Mouse (Mus musculus): ENCODE data around the gene Mgat5b. TPM values are rescaled to one million over a fixed set of nuclear protein-coding genes. Genes with fewer than 3 reads are reported as not detected.
A peak's percentile ranks its signal among the peaks of the same experiment; 100 is the strongest.

The Mgat5b gene
- polyA plus RNA-seq (2015; fragmentation: Nextera tagmentation; extraction: Ambion mirVana): 30.0 and 33.0 TPM in 2 replicates

GRCm38 (mm10) chr11:116918323-116919185 lies at the start of gene Mgat5b:
Gene Mgat5b (plus strand): TSS chr11:116918863.
- Histone ChIP-seq H3K9ac (replicated peaks; ENCODE audit: low read depth, low read length) (peak within 1 kb of the TSS; percentile 99), H3K36me3 (ENCODE audit: control insufficient read depth, insufficient read depth) (no peaks in the 10 kb centered on the region), H3K4me1 (replicated peaks; ENCODE audit: control insufficient read depth, insufficient read depth, low read length) (peaks cover 50% of the 10 kb centered on the region), H3K9me3 (ENCODE audit: control insufficient read depth, low read length) (no peaks in the 10 kb centered on the region), H3K4me3 (replicated peaks; ENCODE audit: low read length) (peak within 1 kb of the TSS; percentile 78), H3K4me2 (ENCODE audit: low read length) (peak within 1 kb of the TSS; percentile 85), H3K27ac (ENCODE audit: low read length) (peak within 1 kb of the TSS; percentile 92), H3K27me3 (replicated peaks; ENCODE audit: control insufficient read depth, insufficient read depth, low read length) (no peaks in the 10 kb centered on the region; the same call in 1 of the 2 replicates)
- ATAC-seq: peak; percentile 92
- under 1% methylated on average over 70 of the region's 90 CpGs for WGBS

DNA sequence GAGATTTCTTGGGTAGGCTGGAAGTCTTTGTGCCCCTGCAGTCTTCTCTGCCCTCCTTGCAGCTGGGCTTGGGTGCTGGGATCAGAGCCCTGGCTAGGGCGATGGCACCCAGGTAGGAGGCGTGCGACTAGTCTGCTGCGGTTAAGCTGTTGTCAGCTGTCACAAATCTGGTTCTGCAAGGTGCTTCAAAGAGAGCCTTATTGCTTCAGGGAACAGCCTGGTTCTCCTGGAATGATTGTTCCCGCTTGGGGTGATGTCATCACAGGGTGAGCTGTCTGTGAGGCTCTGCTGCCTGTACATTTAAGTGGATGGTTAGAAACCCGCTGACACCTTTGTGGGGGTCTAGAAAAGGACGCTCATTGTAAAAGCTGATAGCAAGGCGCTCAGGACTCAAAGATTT lies 49.4 kb upstream of the Mgat5b start:
- peaks cover 26% of the 10 kb centered on the region for H3K36me3 ChIP-seq (ENCODE audit: control insufficient read depth, insufficient read depth)
- WGBS: 91% methylated on average over 8 of the region's 8 CpGs
- ATAC-seq: no peak

GRCm38 (mm10) chr11:116869641-116870040 lies 49.0 kb upstream of the Mgat5b start:
- no peak overlapping the region for H3K4me3 ChIP-seq (replicated peaks; ENCODE audit: low read length)
- no peaks in the 10 kb centered on the region for H3K27me3 ChIP-seq (replicated peaks; ENCODE audit: control insufficient read depth, insufficient read depth, low read length)
- no peaks in the 10 kb centered on the region for H3K4me1 ChIP-seq (replicated peaks; ENCODE audit: control insufficient read depth, insufficient read depth, low read length)
- no peak overlapping the region for H3K27ac ChIP-seq (ENCODE audit: low read length)
- H3K9me3 ChIP-seq (ENCODE audit: control insufficient read depth, low read length): no peaks in the 10 kb centered on the region
- ATAC-seq: no peak
- no peak overlapping the region for H3K9ac ChIP-seq (replicated peaks; ENCODE audit: low read depth, low read length)
- H3K4me2 ChIP-seq (ENCODE audit: low read length): no peak overlapping the region
- H3K36me3 ChIP-seq (ENCODE audit: control insufficient read depth, insufficient read depth): peaks cover 28% of the 10 kb centered on the region
- 93% methylated on average over 4 of the region's 4 CpGs for WGBS

More for the DNA sequence above, 49.4 kb upstream of the Mgat5b start:
- no peaks in the 10 kb centered on the region for H3K9me3 ChIP-seq (ENCODE audit: control insufficient read depth, low read length)
- H3K9ac ChIP-seq (replicated peaks; ENCODE audit: low read depth, low read length): no peak overlapping the region
- H3K4me3 ChIP-seq (replicated peaks; ENCODE audit: low read length): no peak overlapping the region
- H3K4me1 ChIP-seq (replicated peaks; ENCODE audit: control insufficient read depth, insufficient read depth, low read length): no peaks in the 10 kb centered on the region
- no peak overlapping the region for H3K27ac ChIP-seq (ENCODE audit: low read length)
- H3K27me3 ChIP-seq (replicated peaks; ENCODE audit: control insufficient read depth, insufficient read depth, low read length): no peaks in the 10 kb centered on the region
- H3K4me2 ChIP-seq (ENCODE audit: low read length): no peak overlapping the region

GRCm38 (mm10) chr11:116871538-116871937 lies 47.1 kb upstream of the Mgat5b start:
- Histone ChIP-seq H3K9ac (replicated peaks; ENCODE audit: low read depth, low read length) (no peak overlapping the region), H3K27me3 (replicated peaks; ENCODE audit: control insufficient read depth, insufficient read depth, low read length) (no peaks in the 10 kb centered on the region), H3K4me2 (ENCODE audit: low read length) (no peak overlapping the region), H3K4me1 (replicated peaks; ENCODE audit: control insufficient read depth, insufficient read depth, low read length) (no peaks in the 10 kb centered on the region), H3K27ac (ENCODE audit: low read length) (no peak overlapping the region), H3K4me3 (replicated peaks; ENCODE audit: low read length) (no peak overlapping the region), H3K36me3 (ENCODE audit: control insufficient read depth, insufficient read depth) (peaks cover 20% of the 10 kb centered on the region), H3K9me3 (ENCODE audit: control insufficient read depth, low read length) (no peaks in the 10 kb centered on the region)
- WGBS: 90% methylated on average over 9 of the region's 9 CpGs
- ATAC-seq: no peak

DNA sequence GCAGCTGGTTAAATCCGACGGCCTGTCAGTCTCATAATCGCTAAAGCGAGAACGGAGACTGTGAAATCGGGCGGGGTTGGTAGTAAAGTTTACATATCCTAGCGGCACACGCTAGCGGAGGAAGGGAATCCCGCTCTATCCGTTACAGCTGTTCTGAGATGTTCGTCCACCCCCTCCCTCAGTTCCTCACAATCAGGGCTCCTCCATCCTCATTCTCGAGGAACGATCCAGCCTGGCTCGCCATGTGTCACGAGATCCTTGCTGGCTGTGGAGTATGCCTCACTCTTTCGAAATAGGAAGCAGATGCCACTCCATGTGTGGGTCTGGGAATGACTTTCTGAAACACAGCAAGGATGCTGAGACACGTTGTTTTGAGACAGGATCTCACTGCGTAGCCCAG lies 44.7 kb upstream of the Mgat5b start:
- Histone ChIP-seq H3K9me3 (ENCODE audit: control insufficient read depth, low read length) (no peaks in the 10 kb centered on the region), H3K4me3 (replicated peaks; ENCODE audit: low read length) (no peak overlapping the region), H3K4me1 (replicated peaks; ENCODE audit: control insufficient read depth, insufficient read depth, low read length) (no peaks in the 10 kb centered on the region), H3K4me2 (ENCODE audit: low read length) (no peak overlapping the region), H3K27me3 (replicated peaks; ENCODE audit: control insufficient read depth, insufficient read depth, low read length) (no peaks in the 10 kb centered on the region), H3K9ac (replicated peaks; ENCODE audit: low read depth, low read length) (no peak overlapping the region), H3K27ac (ENCODE audit: low read length) (no peak overlapping the region), H3K36me3 (ENCODE audit: control insufficient read depth, insufficient read depth) (peaks cover 19% of the 10 kb centered on the region)
- ATAC-seq: no peak
- WGBS: 81% methylated on average over 20 of the region's 20 CpGs

DNA sequence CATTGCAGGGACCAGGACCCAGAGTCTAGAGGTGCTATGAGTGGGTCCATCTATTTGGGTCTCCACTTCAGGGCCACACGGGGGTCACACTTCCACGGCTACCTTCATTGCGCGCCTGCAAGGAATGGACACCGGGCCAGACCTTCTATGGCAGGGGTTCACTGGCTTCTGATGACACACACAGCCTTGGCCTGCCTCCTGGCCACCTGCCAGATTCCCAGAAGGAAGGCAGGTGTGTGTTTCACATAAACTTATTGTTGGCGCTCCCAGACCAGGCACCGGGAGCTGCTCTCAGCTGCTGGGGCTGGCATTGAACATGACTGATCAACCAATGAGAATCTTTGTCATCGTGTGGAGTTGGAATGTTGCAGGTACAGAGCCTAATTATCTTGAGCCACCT lies 40.2 kb upstream of the Mgat5b start:
- no peak for ATAC-seq
- Histone ChIP-seq H3K9ac (replicated peaks; ENCODE audit: low read depth, low read length) (no peak overlapping the region), H3K27ac (ENCODE audit: low read length) (no peak overlapping the region), H3K4me2 (ENCODE audit: low read length) (no peak overlapping the region), H3K9me3 (ENCODE audit: control insufficient read depth, low read length) (no peaks in the 10 kb centered on the region), H3K4me3 (replicated peaks; ENCODE audit: low read length) (no peak overlapping the region), H3K36me3 (ENCODE audit: control insufficient read depth, insufficient read depth) (peaks cover 8% of the 10 kb centered on the region), H3K27me3 (replicated peaks; ENCODE audit: control insufficient read depth, insufficient read depth, low read length) (no peaks in the 10 kb centered on the region), H3K4me1 (replicated peaks; ENCODE audit: control insufficient read depth, insufficient read depth, low read length) (no peaks in the 10 kb centered on the region)
- WGBS: 87% methylated on average over 8 of the region's 8 CpGs

DNA sequence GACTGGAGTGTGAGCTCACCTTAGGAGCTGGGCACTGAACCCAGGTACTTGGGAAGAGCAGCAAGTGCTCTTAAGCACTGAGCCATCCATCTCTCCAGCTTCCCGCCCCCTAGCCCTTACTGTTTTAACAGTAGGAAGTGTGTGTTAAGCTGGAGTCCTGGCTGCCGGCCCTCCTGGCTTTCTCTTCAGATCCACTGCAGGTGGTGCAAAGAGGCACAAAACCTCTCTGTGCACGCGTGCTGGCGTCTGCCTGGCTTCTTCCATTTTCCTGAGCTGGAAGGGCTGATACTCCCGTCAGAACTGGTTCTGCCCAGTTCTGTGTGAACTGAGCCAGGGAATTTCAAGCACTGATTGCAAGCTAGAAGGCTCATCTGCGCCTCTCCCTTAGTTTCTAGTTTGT lies 37.8 kb upstream of the Mgat5b start:
- no peak overlapping the region for H3K27ac ChIP-seq (ENCODE audit: low read length)
- no peak overlapping the region for H3K9ac ChIP-seq (replicated peaks; ENCODE audit: low read depth, low read length)
- no peak overlapping the region for H3K4me3 ChIP-seq (replicated peaks; ENCODE audit: low read length)
- peaks cover 6% of the 10 kb centered on the region for H3K4me1 ChIP-seq (replicated peaks; ENCODE audit: control insufficient read depth, insufficient read depth, low read length)
- no peak overlapping the region for H3K4me2 ChIP-seq (ENCODE audit: low read length)
- WGBS: 56% methylated on average over 7 of the region's 7 CpGs
- no peak for ATAC-seq
- no peaks in the 10 kb centered on the region for H3K27me3 ChIP-seq (replicated peaks; ENCODE audit: control insufficient read depth, insufficient read depth, low read length)
- no peaks in the 10 kb centered on the region for H3K9me3 ChIP-seq (ENCODE audit: control insufficient read depth, low read length)
- no peaks in the 10 kb centered on the region for H3K36me3 ChIP-seq (ENCODE audit: control insufficient read depth, insufficient read depth)

DNA sequence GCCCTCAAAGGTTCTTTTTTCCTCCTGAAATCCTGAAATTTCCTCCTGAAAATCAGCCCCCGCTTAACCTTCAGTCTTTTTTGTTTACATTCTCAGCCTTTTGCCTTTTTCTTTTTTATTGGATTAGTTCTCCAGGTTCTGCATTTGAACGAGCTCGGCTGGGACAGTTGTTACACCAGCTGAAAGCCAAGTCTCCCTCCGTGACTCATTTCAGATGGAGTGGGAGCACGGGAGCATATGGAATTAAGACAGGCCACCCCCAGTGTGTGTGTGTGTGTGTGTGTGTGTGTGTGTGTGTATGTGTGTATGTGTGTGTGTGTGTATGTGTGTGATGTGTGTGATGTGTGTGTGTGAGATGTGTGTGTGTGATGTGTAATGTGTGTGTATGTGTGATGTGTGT lies 37.2 kb upstream of the Mgat5b start:
- no peaks in the 10 kb centered on the region for H3K36me3 ChIP-seq (ENCODE audit: control insufficient read depth, insufficient read depth)
- H3K27ac ChIP-seq (ENCODE audit: low read length): no peak overlapping the region
- H3K4me3 ChIP-seq (replicated peaks; ENCODE audit: low read length): no peak overlapping the region
- no peak for ATAC-seq
- H3K27me3 ChIP-seq (replicated peaks; ENCODE audit: control insufficient read depth, insufficient read depth, low read length): no peaks in the 10 kb centered on the region
- no peak overlapping the region for H3K4me2 ChIP-seq (ENCODE audit: low read length)
- 41% methylated on average over 5 of the region's 5 CpGs for WGBS
- H3K9me3 ChIP-seq (ENCODE audit: control insufficient read depth, low read length): no peaks in the 10 kb centered on the region
- H3K9ac ChIP-seq (replicated peaks; ENCODE audit: low read depth, low read length): no peak overlapping the region
- peaks cover 8% of the 10 kb centered on the region for H3K4me1 ChIP-seq (replicated peaks; ENCODE audit: control insufficient read depth, insufficient read depth, low read length)

DNA sequence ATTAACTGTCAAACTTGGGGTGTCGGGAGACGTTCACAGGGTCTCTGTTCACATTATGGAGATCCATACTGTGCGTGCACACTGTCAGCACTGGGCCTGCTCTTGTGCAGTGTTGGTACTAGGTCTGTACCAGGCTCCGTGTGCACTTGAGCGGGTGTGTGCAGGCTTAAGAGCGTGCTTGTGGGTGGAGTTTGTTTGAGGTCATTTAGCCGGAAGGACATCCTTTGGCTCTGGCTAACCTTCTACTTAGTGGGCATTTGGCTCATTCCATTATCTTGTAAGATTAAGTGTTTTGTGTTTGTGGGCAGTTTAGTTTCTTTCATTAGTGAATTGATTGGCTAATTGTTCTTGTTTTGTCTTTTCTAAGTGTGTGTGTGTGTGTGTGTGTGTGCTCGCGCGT lies 36.2 kb upstream of the Mgat5b start:
- Histone ChIP-seq H3K4me1 (replicated peaks; ENCODE audit: control insufficient read depth, insufficient read depth, low read length) (peaks cover 8% of the 10 kb centered on the region), H3K27me3 (replicated peaks; ENCODE audit: control insufficient read depth, insufficient read depth, low read length) (no peaks in the 10 kb centered on the region), H3K4me2 (ENCODE audit: low read length) (no peak overlapping the region), H3K9me3 (ENCODE audit: control insufficient read depth, low read length) (no peaks in the 10 kb centered on the region), H3K9ac (replicated peaks; ENCODE audit: low read depth, low read length) (no peak overlapping the region), H3K27ac (ENCODE audit: low read length) (no peak overlapping the region), H3K4me3 (replicated peaks; ENCODE audit: low read length) (no peak overlapping the region), H3K36me3 (ENCODE audit: control insufficient read depth, insufficient read depth) (no peaks in the 10 kb centered on the region)
- ATAC-seq: no peak
- WGBS: 77% methylated on average over 10 of the region's 10 CpGs

Data from forebrain, embryonic 16.5 days (tissue).